Comparison of ENCODE assay signal across 14 mouse cellular contexts in genomic region chr7:112252065-112252464, GRCm38 (mm10). TPM values are rescaled to one million over a fixed set of nuclear protein-coding genes. Genes with fewer than 3 reads are reported as not detected.
A peak's percentile ranks its signal among the peaks of the same experiment; 100 is the strongest.
DNase-seq lines count a peak whose midpoint lies in the region; ATAC-seq lines count a peak whose summit lies in the region.
"Had no signal": no experiment of that assay in that cellular context is flagged by ENCODE, and none has a peak within 500 bp of the region (broad histone marks: within the 10 kb centered on the region; RNA-seq: fewer than 3 reads in every experiment).

No protein-coding gene starts in this region.

- intact Hi-C loops in heart, postnatal 14 days (cut with DNase I): no loop called here

- 57% methylated on average over 5 of the region's 5 CpGs for whole genome bisulfite sequencing in heart, embryonic 14.5 days

- no peak overlapping the region for H3K4me3 ChIP-seq in heart, embryonic 14.5 days (ENCODE audit: control insufficient read depth in 1 of 2, insufficient read depth in 1 of 2, low read depth in 1 of 2, low read length in 2 of 2)
- H3K4me3 ChIP-seq: embryonic facial prominence, embryonic 13.5 days; forebrain, embryonic 13.5 days; megakaryocyte, embryonic 14.5 days had no signal

- DNase-seq in heart, postnatal 14 days: no peak
- peak; percentile 4 for DNase-seq in ZHBTc4 (ENCODE audit: low read depth, low spot score)
- peak; percentile 86 for DNase-seq in kidney, adult 11 months
- peak; percentile 31 to 65 for DNase-seq in kidney, postnatal 4 days
- no peak for DNase-seq in T-cell, adult 2 months (ENCODE audit: low spot score)
- DNase-seq in cerebellum, postnatal 25 days: no peak
- DNase-seq in embryo, embryonic 11 days: no peak
- DNase-seq: adrenal gland, postnatal 36 days; cerebellum, adult 2 months had no signal

- no peaks in the 10 kb centered on the region for H3K27me3 ChIP-seq in heart, embryonic 14.5 days (ENCODE audit: control insufficient read depth, insufficient read depth, low read length)
- H3K27me3 ChIP-seq: embryonic facial prominence, embryonic 13.5 days; forebrain, embryonic 13.5 days had no signal

- peak overlapping the region; percentile 35 for H3K9ac ChIP-seq in heart, embryonic 14.5 days (ENCODE audit: low read length)
- H3K9ac ChIP-seq: embryonic facial prominence, embryonic 13.5 days; forebrain, embryonic 13.5 days had no signal

- ATAC-seq in heart, embryonic 14.5 days (ENCODE audit: insufficient number of reproducible peaks, insufficient read depth, low FRiP score, low read depth): no peak
- ATAC-seq: CD4-positive, CD25-positive, alpha-beta regulatory T cell, adult 4 months; forebrain, embryonic 13.5 days had no signal

- H3K27ac ChIP-seq in heart, embryonic 14.5 days (replicated peaks in 1 of 2; ENCODE audit: control insufficient read depth in 1 of 2, insufficient read depth in 1 of 2, low read depth in 2 of 2, low read length in 2 of 2): peak overlapping the region; percentile 43 to 72; a peak in 3 of 4 replicates
- H3K27ac ChIP-seq: embryonic facial prominence, embryonic 13.5 days; forebrain, embryonic 13.5 days had no signal

- peaks cover 47 to 75% of the 10 kb centered on the region in 2 experiments for H3K4me1 ChIP-seq in heart, embryonic 14.5 days (ENCODE audit: control insufficient read depth in 2 of 2, insufficient read depth in 2 of 2, low read length in 2 of 2)
- H3K4me1 ChIP-seq: forebrain, embryonic 13.5 days had no signal

- H3K36me3 ChIP-seq in heart, embryonic 14.5 days (ENCODE audit: control insufficient read depth, insufficient read depth, low read length): peaks cover 82% of the 10 kb centered on the region
- H3K36me3 ChIP-seq: embryonic facial prominence, embryonic 13.5 days had no signal

- H3K4me2 ChIP-seq in heart, embryonic 14.5 days (ENCODE audit: low read length): no peak overlapping the region
- H3K4me2 ChIP-seq: embryonic facial prominence, embryonic 13.5 days; forebrain, embryonic 13.5 days had no signal

- H3K9me3 ChIP-seq in heart, embryonic 14.5 days (ENCODE audit: control insufficient read depth, low read length): no peaks in the 10 kb centered on the region
- H3K9me3 ChIP-seq: embryonic facial prominence, embryonic 13.5 days; forebrain, embryonic 13.5 days; megakaryocyte, embryonic 14.5 days had no signal

RNA-seq across cellular contexts. Expression of gene Mical2, which starts 26.4 kb away (rescaled TPM):
- polyA plus RNA-seq in heart, embryonic 14.5 days (2014; fragmentation: Nextera tagmentation; extraction: Ambion mirVana): 140 and 146 TPM in 2 replicates
- 100 to 1,000 TPM; 105 to 127 TPM for total RNA-seq in heart, postnatal 14 days (2021)

Comparison
In these comparisons a context has a peak if more than half of its experiments do, and no peak if none do; other contexts are left out.
1. DNase-seq: peak in ZHBTc4 (single experiment), kidney, adult 11 months (single experiment) and kidney, postnatal 4 days (2 of 2); none in heart, postnatal 14 days (0 of 2), T-cell, adult 2 months (single experiment), cerebellum, postnatal 25 days (0 of 2) and embryo, embryonic 11 days (single experiment).